Mouse (Mus musculus): Measurements from ENCODE around the gene Snap29.

DNA sequence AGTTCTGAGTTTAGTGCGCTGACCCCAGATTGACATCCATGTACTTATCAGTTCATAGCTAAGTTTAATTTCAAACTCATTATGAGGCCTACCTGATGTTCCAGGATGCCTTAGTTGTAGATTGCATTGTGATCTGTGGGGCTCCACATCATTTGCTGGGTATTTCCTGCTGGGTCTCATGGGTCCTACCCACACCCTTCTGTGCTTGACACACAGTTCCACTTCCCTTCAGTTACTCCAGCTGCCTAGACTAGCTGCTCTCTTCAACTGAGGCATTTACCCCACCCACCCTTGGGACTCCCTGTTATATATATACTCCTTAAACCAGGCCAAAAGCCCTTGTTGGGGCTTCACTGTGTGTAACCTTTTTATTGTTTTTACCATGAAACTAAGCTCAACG, 3.3 kb downstream of the Snap29 start:
- TF ChIP-seq POLR2A (IDR thresholded peaks at IDR 0.05; ENCODE audit: low read depth, low read length) = no peak
- TF ChIP-seq CTCF (IDR thresholded peaks at IDR 0.05; ENCODE audit: extremely low read depth, insufficient read length, insufficient replicate concordance, low read depth, low read length) = no peak

All from small intestine, adult 2 months (tissue).